Mouse (Mus musculus): ENCODE results near the gene Gm3727. TPM values are rescaled to one million over a fixed set of nuclear protein-coding genes. Genes with fewer than 3 reads are reported as not detected.
"Not testable (repeated sequence)": the region's sequence is repeated elsewhere in the genome, so short reads cannot be mapped to it uniquely, and the experiment has no call there.

Gene Gm3727
- total RNA-seq (2014; fragmentation: Nextera tagmentation) (not detected in 2 replicates), total RNA-seq (2017) (0.11 and 0.17 TPM in 2 replicates), polyA plus RNA-seq (2012) (not detected in 2 replicates)

- H3K36me3 ChIP-seq (replicated peaks); H3K4me3 ChIP-seq (ENCODE audit: low read depth, low read length); DNase-seq (ENCODE audit: low spot score); H3K9me3 ChIP-seq (replicated peaks); ATAC-seq (ENCODE audit: extremely low read depth, insufficient number of reproducible peaks, low FRiP score, poor library complexity, severe bottlenecking); H3K4me1 ChIP-seq (ENCODE audit: insufficient read depth, low read depth, low read length); H3K27me3 ChIP-seq (ENCODE audit: insufficient read depth, low read length): not testable (repeated sequence)
These were observed at the start of gene Gm3727 for GRCm38 (mm10) chr14:7264614-7265013. TSS of gene Gm3727 (minus strand) at chr14:7264714.

GRCm38 (mm10) chr14:7243498-7243897 is 21.0 kb downstream of the Gm3727 start:
- H3K27me3 ChIP-seq (ENCODE audit: insufficient read depth, low read length): not testable (repeated sequence)

More at GRCm38 (mm10) chr14:7243498-7243897, 21.0 kb downstream of the Gm3727 start:
- not testable (repeated sequence) for H3K4me1 ChIP-seq (ENCODE audit: insufficient read depth, low read depth, low read length); H3K9me3 ChIP-seq (replicated peaks); ATAC-seq (ENCODE audit: extremely low read depth, insufficient number of reproducible peaks, low FRiP score, poor library complexity, severe bottlenecking); H3K36me3 ChIP-seq (replicated peaks); DNase-seq (ENCODE audit: low spot score); H3K4me3 ChIP-seq (ENCODE audit: low read depth, low read length)

Other genes starting within 250 kb of the Gm3727 start
- not detected in 2 replicates for gene Gm10406, start 237.3 kb downstream of the Gm3727 start, total RNA-seq (2014; fragmentation: Nextera tagmentation)
- 0.49 TPM in 1 of 2 replicates, not detected in the other for gene Gm10406, start 237.3 kb downstream of the Gm3727 start, total RNA-seq (2017)
- not detected in 2 replicates for gene Gm10406, start 237.3 kb downstream of the Gm3727 start, polyA plus RNA-seq (2012)
- gene Gm3685, start 219.7 kb downstream of the Gm3727 start, total RNA-seq (2014; fragmentation: Nextera tagmentation): not detected in 2 replicates
- not detected in 2 replicates for gene Gm3685, start 219.7 kb downstream of the Gm3727 start, total RNA-seq (2017)
- not detected in 2 replicates for gene Gm3685, start 219.7 kb downstream of the Gm3727 start, polyA plus RNA-seq (2012)
- not detected in 2 replicates for gene Gm3696, start 164.1 kb downstream of the Gm3727 start, total RNA-seq (2014; fragmentation: Nextera tagmentation)
- 0.49 TPM in 1 of 2 replicates, not detected in the other for gene Gm3696, start 164.1 kb downstream of the Gm3727 start, total RNA-seq (2017)
- not detected in 2 replicates for gene Gm3696, start 164.1 kb downstream of the Gm3727 start, polyA plus RNA-seq (2012)
- gene Gm6676, start 139.3 kb downstream of the Gm3727 start, total RNA-seq (2014; fragmentation: Nextera tagmentation): not detected in 2 replicates
- gene Gm6676, start 139.3 kb downstream of the Gm3727 start, total RNA-seq (2017): not detected in 2 replicates
- not detected in 2 replicates for gene Gm6676, start 139.3 kb downstream of the Gm3727 start, polyA plus RNA-seq (2012)
- not detected in 2 replicates for gene Gm3512, start 90.2 kb downstream of the Gm3727 start, total RNA-seq (2014; fragmentation: Nextera tagmentation)
- gene Gm3512, start 90.2 kb downstream of the Gm3727 start, total RNA-seq (2017): not detected in 2 replicates
- not detected in 2 replicates for gene Gm3512, start 90.2 kb downstream of the Gm3727 start, polyA plus RNA-seq (2012)
- not detected in 2 replicates for gene Gm16434, start 70.2 kb downstream of the Gm3727 start, total RNA-seq (2014; fragmentation: Nextera tagmentation)
- not detected in 2 replicates for gene Gm16434, start 70.2 kb downstream of the Gm3727 start, total RNA-seq (2017)
- not detected in 2 replicates for gene Gm16434, start 70.2 kb downstream of the Gm3727 start, polyA plus RNA-seq (2012)
- gene Gm3739, start 50.3 kb upstream of the Gm3727 start, total RNA-seq (2014; fragmentation: Nextera tagmentation): not detected in 2 replicates
- 0.05 TPM in 1 of 2 replicates, not detected in the other for gene Gm3739, start 50.3 kb upstream of the Gm3727 start, total RNA-seq (2017)
- gene Gm3739, start 50.3 kb upstream of the Gm3727 start, polyA plus RNA-seq (2012): not detected in 2 replicates
- not detected in 2 replicates for gene Gm5797, start 67.7 kb upstream of the Gm3727 start, total RNA-seq (2014; fragmentation: Nextera tagmentation)
- not detected in 2 replicates for gene Gm5797, start 67.7 kb upstream of the Gm3727 start, total RNA-seq (2017)
- not detected in 2 replicates for gene Gm5797, start 67.7 kb upstream of the Gm3727 start, polyA plus RNA-seq (2012)
- gene Gm8374, start 100.4 kb upstream of the Gm3727 start, total RNA-seq (2014; fragmentation: Nextera tagmentation): not detected in 2 replicates
- gene Gm8374, start 100.4 kb upstream of the Gm3727 start, total RNA-seq (2017): 0.23 and 0.27 TPM in 2 replicates
- gene Gm8374, start 100.4 kb upstream of the Gm3727 start, polyA plus RNA-seq (2012): not detected in 2 replicates
- not detected in 2 replicates for gene Gm3755, start 186.2 kb upstream of the Gm3727 start, total RNA-seq (2014; fragmentation: Nextera tagmentation)
- 0.12 TPM in 1 of 2 replicates, not detected in the other for gene Gm3755, start 186.2 kb upstream of the Gm3727 start, total RNA-seq (2017)
- gene Gm3755, start 186.2 kb upstream of the Gm3727 start, polyA plus RNA-seq (2012): not detected in 2 replicates
- not detected in 2 replicates for gene Gm3752, start 219.0 kb upstream of the Gm3727 start, total RNA-seq (2014; fragmentation: Nextera tagmentation)
- not detected in 2 replicates for gene Gm3752, start 219.0 kb upstream of the Gm3727 start, total RNA-seq (2017)
- gene Gm3752, start 219.0 kb upstream of the Gm3727 start, polyA plus RNA-seq (2012): not detected in 2 replicates